29 mouse cellular contexts compared by ENCODE assay signal in genomic region chr16:73613017-73613416, GRCm38 (mm10).
A peak's percentile ranks its signal among the peaks of the same experiment; 100 is the strongest.
DNase-seq lines count a peak whose midpoint lies in the region; ATAC-seq and TF ChIP-seq lines count a peak whose summit lies in the region.
"Had no signal": no experiment of that assay in that cellular context is flagged by ENCODE, and none has a peak within 500 bp of the region (broad histone marks: within the 10 kb centered on the region; RNA-seq: fewer than 3 reads in every experiment).

No protein-coding gene starts in this region.

- DNase-seq in forebrain, postnatal 0 days = peak; percentile 46
- DNase-seq in forebrain, embryonic 10.5 days (ENCODE audit: extremely low spot score, low spot score) = no peak
- peak; percentile 47 for DNase-seq in brain, embryonic 14.5 days (ENCODE audit: low read depth)
- DNase-seq in thymus, postnatal 14 days = no peak
- DNase-seq: adrenal gland, postnatal 10 days; adrenal gland, postnatal 36 days; B cell, adult 2 months; cerebellum, adult 18-20 months; cerebellum, adult 9-10 months; cerebellum, postnatal 25 days; gastrocnemius, postnatal 10 days; gastrocnemius, postnatal 36 days; heart, adult 2 months; heart, postnatal 14 days; heart, postnatal 4 days had no signal

- peak; percentile 61; the same call in 1 of the 2 replicates for ATAC-seq in forebrain, postnatal 0 days
- ATAC-seq in midbrain, embryonic 15.5 days (replicated peaks) = 0 out of 2 replicates have a peak, but pooled peaks have one; percentile 33
- ATAC-seq in midbrain, embryonic 13.5 days = no peak
- no peak for ATAC-seq in megakaryocyte-erythroid progenitor cell, adult 5-6 weeks (replicated peaks; ENCODE audit: low FRiP score, low TSS enrichment, poor library complexity, severe bottlenecking)
- ATAC-seq: intestine, embryonic 15.5 days; Patski had no signal

- no peak for TF ChIP-seq CTCF in forebrain, postnatal 0 days (IDR thresholded peaks at IDR 0.05; ENCODE audit: low read depth)
- TF ChIP-seq CTCF in brain, embryonic 14.5 days (IDR thresholded peaks at IDR 0.05; ENCODE audit: borderline replicate concordance, extremely low read depth, insufficient read depth, insufficient read length) = no peak

- no peak for TF ChIP-seq POLR2A in brain, embryonic 14.5 days (IDR thresholded peaks at IDR 0.05; ENCODE audit: borderline replicate concordance, extremely low read depth, insufficient read depth, insufficient read length, poor library complexity, severe bottlenecking)

- H3K4me2 ChIP-seq in forebrain, postnatal 0 days (ENCODE audit: low read depth) = no peak overlapping the region
- H3K4me2 ChIP-seq in midbrain, embryonic 15.5 days = no peak overlapping the region
- no peak overlapping the region for H3K4me2 ChIP-seq in midbrain, embryonic 13.5 days (replicated peaks)
- H3K4me2 ChIP-seq: embryonic facial prominence, embryonic 12.5 days; embryonic facial prominence, embryonic 15.5 days; forebrain, embryonic 12.5 days; heart, embryonic 13.5 days; hindbrain, embryonic 12.5 days; hindbrain, embryonic 15.5 days; intestine, embryonic 15.5 days had no signal

- 68% methylated on average over 9 of the region's 9 CpGs for WGBS in forebrain, postnatal 0 days
- WGBS in forebrain, embryonic 10.5 days = 93% methylated on average over 9 of the region's 9 CpGs
- 49% methylated on average over 9 of the region's 9 CpGs for WGBS in midbrain, embryonic 15.5 days
- 65% methylated on average over 9 of the region's 9 CpGs for WGBS in midbrain, embryonic 13.5 days

- H3K27ac ChIP-seq in forebrain, postnatal 0 days (ENCODE audit: low read depth, low read length) = no peak overlapping the region
- no peak overlapping the region for H3K27ac ChIP-seq in forebrain, embryonic 10.5 days
- no peak overlapping the region for H3K27ac ChIP-seq in midbrain, embryonic 15.5 days
- no peak overlapping the region for H3K27ac ChIP-seq in midbrain, embryonic 13.5 days
- H3K27ac ChIP-seq: embryonic facial prominence, embryonic 12.5 days; embryonic facial prominence, embryonic 15.5 days; forebrain, embryonic 12.5 days; heart, adult 2 months; heart, embryonic 10.5 days; heart, embryonic 13.5 days; hindbrain, embryonic 12.5 days; hindbrain, embryonic 15.5 days; intestine, embryonic 15.5 days had no signal

- H3K36me3 ChIP-seq in forebrain, postnatal 0 days (ENCODE audit: insufficient read depth) = no peaks in the 10 kb centered on the region
- no peaks in the 10 kb centered on the region for H3K36me3 ChIP-seq in forebrain, embryonic 10.5 days (replicated peaks)
- no peaks in the 10 kb centered on the region for H3K36me3 ChIP-seq in midbrain, embryonic 15.5 days (replicated peaks)
- H3K36me3 ChIP-seq in midbrain, embryonic 13.5 days = no peaks in the 10 kb centered on the region
- H3K36me3 ChIP-seq: embryonic facial prominence, embryonic 12.5 days; embryonic facial prominence, embryonic 15.5 days; forebrain, embryonic 12.5 days; G1E; heart, embryonic 10.5 days; heart, embryonic 13.5 days; hindbrain, embryonic 12.5 days; hindbrain, embryonic 15.5 days; intestine, embryonic 15.5 days had no signal

- no peak overlapping the region for H3K4me3 ChIP-seq in forebrain, postnatal 0 days (ENCODE audit: low read depth, low read length)
- no peak overlapping the region for H3K4me3 ChIP-seq in forebrain, embryonic 10.5 days
- no peak overlapping the region for H3K4me3 ChIP-seq in midbrain, embryonic 15.5 days
- H3K4me3 ChIP-seq in midbrain, embryonic 13.5 days (replicated peaks) = no peak overlapping the region
- H3K4me3 ChIP-seq: embryonic facial prominence, embryonic 12.5 days; embryonic facial prominence, embryonic 15.5 days; forebrain, embryonic 12.5 days; heart, adult 2 months; heart, embryonic 10.5 days; heart, embryonic 13.5 days; hindbrain, embryonic 12.5 days; hindbrain, embryonic 15.5 days; intestine, embryonic 15.5 days had no signal

- no peak overlapping the region for H3K9ac ChIP-seq in forebrain, postnatal 0 days
- no peak overlapping the region for H3K9ac ChIP-seq in midbrain, embryonic 15.5 days
- no peak overlapping the region for H3K9ac ChIP-seq in midbrain, embryonic 13.5 days (replicated peaks)
- H3K9ac ChIP-seq: embryonic facial prominence, embryonic 12.5 days; embryonic facial prominence, embryonic 15.5 days; forebrain, embryonic 12.5 days; heart, embryonic 13.5 days; hindbrain, embryonic 12.5 days; hindbrain, embryonic 15.5 days; intestine, embryonic 15.5 days had no signal

- no peaks in the 10 kb centered on the region for H3K27me3 ChIP-seq in forebrain, postnatal 0 days (ENCODE audit: insufficient read depth, low read length)
- H3K27me3 ChIP-seq in forebrain, embryonic 10.5 days (ENCODE audit: poor library complexity, severe bottlenecking) = no peaks in the 10 kb centered on the region
- H3K27me3 ChIP-seq in midbrain, embryonic 15.5 days (replicated peaks) = no peaks in the 10 kb centered on the region
- H3K27me3 ChIP-seq in midbrain, embryonic 13.5 days = no peaks in the 10 kb centered on the region
- H3K27me3 ChIP-seq: CH12.LX; embryonic facial prominence, embryonic 12.5 days; embryonic facial prominence, embryonic 15.5 days; forebrain, embryonic 12.5 days; heart, embryonic 13.5 days; hindbrain, embryonic 12.5 days; hindbrain, embryonic 15.5 days; intestine, embryonic 15.5 days; Patski had no signal

- H3K9me3 ChIP-seq in forebrain, postnatal 0 days (ENCODE audit: low read length) = no peaks in the 10 kb centered on the region
- no peaks in the 10 kb centered on the region for H3K9me3 ChIP-seq in forebrain, embryonic 10.5 days
- no peaks in the 10 kb centered on the region for H3K9me3 ChIP-seq in midbrain, embryonic 15.5 days
- H3K9me3 ChIP-seq in midbrain, embryonic 13.5 days = no peaks in the 10 kb centered on the region
- H3K9me3 ChIP-seq: embryonic facial prominence, embryonic 12.5 days; embryonic facial prominence, embryonic 15.5 days; forebrain, embryonic 12.5 days; G1E; heart, embryonic 10.5 days; heart, embryonic 13.5 days; hindbrain, embryonic 12.5 days; hindbrain, embryonic 15.5 days; intestine, embryonic 15.5 days had no signal

- no peaks in the 10 kb centered on the region for H3K4me1 ChIP-seq in forebrain, postnatal 0 days (ENCODE audit: insufficient read depth)
- no peaks in the 10 kb centered on the region for H3K4me1 ChIP-seq in forebrain, embryonic 10.5 days
- H3K4me1 ChIP-seq in midbrain, embryonic 15.5 days = no peaks in the 10 kb centered on the region
- H3K4me1 ChIP-seq in midbrain, embryonic 13.5 days (replicated peaks) = 0 out of 2 replicates have a peak, but pooled peaks cover 3% of the 10 kb centered on the region
- H3K4me1 ChIP-seq: embryonic facial prominence, embryonic 12.5 days; embryonic facial prominence, embryonic 15.5 days; forebrain, embryonic 12.5 days; heart, embryonic 10.5 days; heart, embryonic 13.5 days; hindbrain, embryonic 12.5 days; hindbrain, embryonic 15.5 days; intestine, embryonic 15.5 days had no signal

Comparison
In these comparisons a context has a peak if more than half of its experiments do, and no peak if none do; other contexts are left out.
1. ATAC-seq: peak in forebrain, postnatal 0 days (single experiment) and midbrain, embryonic 15.5 days (single experiment); none in midbrain, embryonic 13.5 days (single experiment) and megakaryocyte-erythroid progenitor cell, adult 5-6 weeks (single experiment).
2. DNase-seq: peak in forebrain, postnatal 0 days (single experiment) and brain, embryonic 14.5 days (single experiment); none in forebrain, embryonic 10.5 days (single experiment) and thymus, postnatal 14 days (single experiment).